Mouse (Mus musculus) forebrain, embryonic 13.5 days (tissue): Measurements from ENCODE around the gene Kifc3. TPM values are rescaled to one million over a fixed set of nuclear protein-coding genes. Genes with fewer than 3 reads are reported as not detected.
"Not testable (repeated sequence)": the region's sequence is repeated elsewhere in the genome, so short reads cannot be mapped to it uniquely, and the experiment has no call there.

Experiments used
- ATAC-seq: fragments of 200-750 bp; cut with Nextera tagmentation; 2 replicates; pipeline ENCODE4 v1.8.0; 2017
- H3K27ac ChIP-seq: fragments of 300-500 bp; sonication (generic); 2 replicates; pipeline ENCODE4 v1.5.1; 2015; ENCODE audit warnings: inconsistent platforms, mild to moderate bottlenecking, moderate library complexity
- H3K27me3 ChIP-seq: fragments of 300-500 bp; sonication (generic); 2 replicates; pipeline ENCODE4 v1.6.1; 2015; ENCODE audit warnings: mild to moderate bottlenecking, inconsistent platforms
- H3K36me3 ChIP-seq: fragments of 300-500 bp; sonication (generic); 2 replicates; pipeline ENCODE4 v1.6.1; 2015; ENCODE audit warnings: mild to moderate bottlenecking, inconsistent platforms; ENCODE audit not compliant: poor library complexity, severe bottlenecking
- H3K4me1 ChIP-seq: fragments of 300-500 bp; sonication (generic); 2 replicates; pipeline ENCODE4 v1.6.1; 2015; ENCODE audit warnings: inconsistent platforms
- H3K4me2 ChIP-seq: fragments of 300-500 bp; sonication (generic); 2 replicates; pipeline ENCODE4 v1.6.1; 2015; ENCODE audit warnings: inconsistent platforms, mild to moderate bottlenecking, moderate library complexity
- H3K4me3 ChIP-seq: fragments of 300-500 bp; sonication (generic); 2 replicates; pipeline ENCODE4 v1.5.1; 2015; ENCODE audit warnings: mild to moderate bottlenecking, inconsistent platforms
- H3K9ac ChIP-seq: fragments of 300-500 bp; sonication (generic); 2 replicates; pipeline ENCODE4 v1.6.1; 2015; ENCODE audit warnings: mild to moderate bottlenecking, inconsistent platforms
- H3K9me3 ChIP-seq: fragments of 300-500 bp; sonication (generic); replicated peaks from 2 replicates; pipeline ENCODE4 v1.6.1; 2016; ENCODE audit warnings: inconsistent platforms
- WGBS: fragments of 180-500 bp; shearing (Covaris S2); methylation state at CpG from one replicate; pipeline ENCODE4 v1.1.7; 2015; 5-methylcytosine and 5-hydroxymethylcytosine counted together
- polyA plus RNA-seq: library from polyadenylated mRNA; unstranded; fragments of >200 nt; fragmentation: Nextera tagmentation; extraction: Ambion mirVana; gene quantifications from 2 replicates; pipeline ENCODE4 v1.2.1, GENCODE M21; 2015

Kifc3 gene
- polyA plus RNA-seq, 1 experiment from 2014 or later = 8.2 TPM

DNA sequence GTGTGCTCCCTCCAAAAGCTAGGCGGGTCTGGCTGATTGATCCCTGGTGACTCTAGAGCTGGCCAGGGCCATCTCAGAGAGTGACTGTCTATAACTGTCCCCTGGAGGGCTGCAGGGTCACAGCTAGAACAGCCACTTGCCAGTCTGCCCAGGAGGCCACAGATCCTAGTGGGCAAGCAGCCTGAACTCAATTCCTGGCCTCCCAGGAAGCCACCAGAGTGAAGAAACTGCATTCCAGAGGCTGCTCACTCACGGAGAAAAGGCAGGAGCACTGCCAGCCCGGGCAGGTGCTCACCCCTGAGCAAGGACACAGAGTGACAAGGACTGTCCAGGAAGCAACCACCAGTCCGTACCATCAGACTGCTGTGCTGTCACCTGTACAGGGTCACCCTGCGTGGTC is 34.9 kb downstream of the Kifc3 start:
- 67% methylated on average over 5 of the region's 5 CpGs for WGBS
- ATAC-seq = no peak
- Histone ChIP-seq H3K4me1 (peaks cover 3% of the 10 kb centered on the region; the same call in 1 of the 2 replicates), H3K36me3 (no peaks in the 10 kb centered on the region), H3K27ac (no peak overlapping the region), H3K4me2 (no peak overlapping the region), H3K27me3 (no peaks in the 10 kb centered on the region), H3K9me3 (no peaks in the 10 kb centered on the region), H3K4me3 (no peak overlapping the region), H3K9ac (peak overlapping the region; percentile 3; the same call in 1 of the 2 replicates)

DNA sequence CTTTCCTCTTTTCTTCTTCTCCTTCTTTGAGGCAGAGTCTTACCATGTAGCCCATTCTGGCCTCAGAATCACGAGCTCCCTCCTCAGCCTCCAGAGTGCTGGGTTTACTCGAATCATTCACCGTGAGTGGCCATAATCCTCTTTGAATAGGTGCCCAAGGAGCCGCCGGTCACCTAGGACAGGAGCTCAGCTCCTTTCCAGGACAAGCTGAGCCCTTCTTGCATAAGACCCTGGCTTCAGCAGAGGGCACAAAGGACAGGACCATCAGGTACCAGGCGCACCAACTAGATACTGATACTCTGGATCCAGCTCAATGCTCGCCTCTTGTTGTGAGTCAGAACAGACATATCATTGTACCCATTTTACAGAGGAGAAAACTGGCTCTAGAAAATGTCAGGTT is 36.2 kb downstream of the Kifc3 start:
- Histone ChIP-seq H3K4me3 (no peak overlapping the region), H3K9ac (no peak overlapping the region), H3K27me3 (no peaks in the 10 kb centered on the region), H3K4me1 (no peaks in the 10 kb centered on the region), H3K4me2 (no peak overlapping the region), H3K36me3 (no peaks in the 10 kb centered on the region), H3K9me3 (no peaks in the 10 kb centered on the region), H3K27ac (no peak overlapping the region)
- WGBS = 50% methylated on average over 7 of the region's 7 CpGs
- ATAC-seq = no peak

DNA sequence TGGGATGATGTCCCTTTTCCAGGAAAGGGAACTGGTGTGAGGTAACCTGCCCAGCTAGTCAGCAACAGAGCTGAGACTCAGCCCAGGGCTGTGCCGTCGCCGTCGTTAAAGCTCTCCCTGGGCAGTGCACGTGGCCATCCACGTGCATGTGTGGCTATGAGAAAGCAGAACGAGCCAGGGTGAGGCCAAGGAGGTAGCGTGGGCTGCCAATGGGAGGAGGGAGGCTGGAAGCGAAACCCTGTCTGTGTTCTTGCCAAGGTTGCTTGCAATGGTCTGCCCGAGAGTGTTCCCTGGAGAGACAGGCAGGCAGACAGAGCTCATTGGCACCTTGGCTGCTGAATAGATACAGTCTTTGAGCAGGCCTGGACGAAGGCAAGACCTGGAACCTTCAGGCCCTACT is 36.7 kb downstream of the Kifc3 start:
- no peak for ATAC-seq
- Histone ChIP-seq H3K4me2 (no peak overlapping the region), H3K9ac (no peak overlapping the region), H3K9me3 (no peaks in the 10 kb centered on the region), H3K4me3 (no peak overlapping the region), H3K27me3 (no peaks in the 10 kb centered on the region), H3K36me3 (no peaks in the 10 kb centered on the region), H3K4me1 (no peaks in the 10 kb centered on the region), H3K27ac (no peak overlapping the region)
- 66% methylated on average over 11 of the region's 11 CpGs for WGBS

DNA sequence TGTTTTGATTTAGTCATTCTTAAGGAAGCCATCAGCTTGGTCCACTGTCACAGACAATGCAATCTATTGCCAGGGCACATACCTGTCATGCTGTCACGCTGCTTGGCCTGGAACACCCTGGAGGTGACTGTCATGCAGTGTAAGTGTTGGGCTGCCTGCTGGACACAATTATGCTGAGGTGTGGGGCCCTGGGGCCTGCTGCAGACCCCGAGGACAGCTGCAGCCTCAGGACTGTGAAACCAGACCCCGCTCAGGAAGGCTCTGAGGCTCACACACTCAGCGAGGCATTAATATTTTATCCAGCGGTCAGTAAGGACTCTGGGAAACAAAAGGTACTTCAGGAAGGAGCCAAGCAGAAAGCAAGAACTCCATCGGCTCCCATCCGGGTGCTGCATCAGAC is 38.1 kb downstream of the Kifc3 start:
- Histone ChIP-seq H3K9me3 (no peaks in the 10 kb centered on the region), H3K27ac (no peak overlapping the region), H3K36me3 (no peaks in the 10 kb centered on the region), H3K27me3 (no peaks in the 10 kb centered on the region), H3K4me1 (no peaks in the 10 kb centered on the region), H3K4me3 (no peak overlapping the region), H3K4me2 (no peak overlapping the region), H3K9ac (no peak overlapping the region)
- WGBS = 61% methylated on average over 7 of the region's 7 CpGs
- no peak for ATAC-seq

DNA sequence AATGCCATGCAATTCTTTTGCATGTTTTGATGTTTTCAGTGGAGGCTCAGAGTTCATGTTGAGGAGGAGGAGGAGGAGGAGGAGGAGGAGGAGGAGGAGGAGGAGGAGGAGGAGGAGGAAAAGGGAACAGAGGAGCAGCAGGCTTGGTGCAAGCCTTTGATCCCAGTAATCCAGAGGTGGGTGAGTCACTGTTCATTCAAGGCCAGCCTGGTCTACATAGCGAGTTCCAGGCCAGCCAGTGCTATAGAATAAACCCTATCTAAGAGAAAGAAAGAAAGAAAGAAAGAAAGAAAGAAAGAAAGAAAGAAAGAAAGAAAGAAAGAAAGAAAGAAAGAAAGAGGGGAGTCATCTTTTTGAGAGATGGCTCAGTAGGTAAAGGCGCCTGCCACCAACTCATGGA is 38.6 kb downstream of the Kifc3 start:
- H3K27ac ChIP-seq, H3K9ac ChIP-seq, H3K4me3 ChIP-seq, H3K27me3 ChIP-seq, ATAC-seq, H3K4me1 ChIP-seq, H3K9me3 ChIP-seq, H3K4me2 ChIP-seq, H3K36me3 ChIP-seq: not testable (repeated sequence)
- 71% methylated on average over 2 of the region's 2 CpGs for WGBS

DNA sequence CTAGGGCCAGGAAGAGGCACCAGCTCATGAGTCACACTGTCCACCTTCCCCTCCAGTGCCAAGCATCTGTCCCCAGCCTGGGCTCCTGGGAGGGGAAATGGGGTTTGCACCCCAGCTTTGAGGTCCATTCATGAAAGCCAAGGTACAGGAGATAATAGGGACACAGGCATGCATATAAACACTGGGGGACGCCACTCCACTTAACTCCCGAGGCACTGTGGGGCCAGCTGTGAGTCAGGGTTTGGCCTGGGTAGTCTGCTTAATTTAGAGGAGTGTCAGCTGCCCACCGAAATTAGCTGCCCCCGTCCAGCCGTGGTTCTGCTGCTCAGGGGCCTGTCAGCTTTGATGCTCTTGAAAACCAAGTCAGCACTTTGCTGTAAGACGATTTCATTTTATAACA is 39.8 kb downstream of the Kifc3 start:
- no peaks in the 10 kb centered on the region for H3K9me3 ChIP-seq
- H3K27me3 ChIP-seq = no peaks in the 10 kb centered on the region
- no peaks in the 10 kb centered on the region for H3K36me3 ChIP-seq
- 60% methylated on average over 6 of the region's 6 CpGs for WGBS
- H3K4me1 ChIP-seq = no peaks in the 10 kb centered on the region
- ATAC-seq = no peak
- no peak overlapping the region for H3K27ac ChIP-seq
- no peak overlapping the region for H3K4me2 ChIP-seq
- no peak overlapping the region for H3K4me3 ChIP-seq
- no peak overlapping the region for H3K9ac ChIP-seq

DNA sequence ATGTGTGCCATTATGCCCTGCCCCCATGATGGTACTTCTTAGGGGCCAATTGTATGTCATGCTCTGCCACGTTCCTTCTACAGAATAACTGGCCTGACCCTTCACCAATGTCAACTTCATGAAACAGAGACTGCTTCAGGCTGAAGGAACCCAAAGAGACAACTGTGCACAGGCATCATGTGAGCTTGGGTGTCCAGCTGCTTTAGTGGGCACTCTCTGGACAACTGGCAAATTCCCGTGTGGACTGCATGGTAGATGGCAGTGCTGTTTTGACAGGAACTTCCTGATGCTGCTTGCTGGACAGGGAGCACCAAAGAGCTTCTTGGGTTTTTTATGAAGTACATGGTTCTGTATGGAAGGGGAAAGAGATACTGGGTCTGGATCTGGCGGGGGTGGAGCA is 43.3 kb downstream of the Kifc3 start:
- ATAC-seq = no peak
- H3K4me2 ChIP-seq = no peak overlapping the region

DNA sequence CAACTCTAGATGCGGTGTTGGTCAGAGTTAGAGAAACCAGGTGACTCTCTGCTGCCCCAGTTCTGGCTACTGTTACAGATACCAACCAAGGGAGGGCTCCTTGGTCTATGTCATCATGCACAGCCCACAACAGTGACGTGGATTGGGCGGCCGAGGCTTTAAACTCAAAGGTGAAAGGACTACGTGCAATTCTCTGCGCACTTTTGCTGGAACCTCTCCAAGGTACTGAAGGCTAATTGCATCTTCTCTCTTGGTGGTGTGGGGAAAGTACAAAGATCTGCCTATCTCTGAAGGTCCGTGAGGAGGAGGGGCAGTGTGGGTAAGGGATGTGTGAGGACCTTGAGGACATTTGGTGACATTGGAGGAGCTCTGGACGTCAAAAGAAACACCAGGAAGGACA is 44.0 kb downstream of the Kifc3 start:
- WGBS = 81% methylated on average over 8 of the region's 8 CpGs

More for the DNA sequence above, 43.3 kb downstream of the Kifc3 start:
- Histone ChIP-seq H3K27ac (no peak overlapping the region), H3K4me3 (no peak overlapping the region), H3K4me1 (peaks cover 5% of the 10 kb centered on the region), H3K36me3 (no peaks in the 10 kb centered on the region), H3K9me3 (no peaks in the 10 kb centered on the region), H3K9ac (no peak overlapping the region), H3K27me3 (no peaks in the 10 kb centered on the region)
- WGBS = 82% methylated on average over 3 of the region's 3 CpGs

DNA sequence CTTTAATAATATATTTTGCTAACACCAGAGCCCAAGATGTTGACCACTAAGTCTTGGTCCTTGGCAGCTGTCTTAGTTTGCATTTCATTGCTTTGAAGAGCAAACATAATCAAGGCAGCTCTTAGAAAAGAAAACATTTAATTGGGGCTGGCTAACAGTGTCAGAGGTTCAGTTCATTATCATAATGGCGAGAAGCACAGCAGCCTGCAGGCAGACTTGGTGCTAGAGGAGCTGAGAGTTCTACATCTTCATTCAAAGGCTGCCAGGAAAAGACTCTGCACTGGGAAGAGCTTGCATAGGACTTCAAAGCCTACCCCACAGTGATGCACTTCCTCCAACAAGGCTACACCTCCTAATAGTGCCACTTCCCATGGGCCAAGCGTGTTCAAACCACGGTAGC is 45.5 kb downstream of the Kifc3 start:
- peak; percentile 50 for ATAC-seq
- no peak overlapping the region for H3K9ac ChIP-seq
- no peak overlapping the region for H3K27ac ChIP-seq
- H3K4me2 ChIP-seq = no peak overlapping the region
- no peak overlapping the region for H3K4me3 ChIP-seq
- H3K36me3 ChIP-seq = no peaks in the 10 kb centered on the region
- H3K9me3 ChIP-seq = no peaks in the 10 kb centered on the region
- H3K27me3 ChIP-seq = no peaks in the 10 kb centered on the region
- peaks cover 5% of the 10 kb centered on the region for H3K4me1 ChIP-seq
- 41% methylated on average over 3 of the region's 3 CpGs for WGBS

More for the DNA sequence above, 44.0 kb downstream of the Kifc3 start:
- Histone ChIP-seq H3K4me3 (no peak overlapping the region), H3K9me3 (no peaks in the 10 kb centered on the region), H3K36me3 (no peaks in the 10 kb centered on the region), H3K4me2 (no peak overlapping the region), H3K27ac (no peak overlapping the region), H3K27me3 (no peaks in the 10 kb centered on the region), H3K9ac (no peak overlapping the region), H3K4me1 (peaks cover 5% of the 10 kb centered on the region)
- no peak for ATAC-seq

DNA sequence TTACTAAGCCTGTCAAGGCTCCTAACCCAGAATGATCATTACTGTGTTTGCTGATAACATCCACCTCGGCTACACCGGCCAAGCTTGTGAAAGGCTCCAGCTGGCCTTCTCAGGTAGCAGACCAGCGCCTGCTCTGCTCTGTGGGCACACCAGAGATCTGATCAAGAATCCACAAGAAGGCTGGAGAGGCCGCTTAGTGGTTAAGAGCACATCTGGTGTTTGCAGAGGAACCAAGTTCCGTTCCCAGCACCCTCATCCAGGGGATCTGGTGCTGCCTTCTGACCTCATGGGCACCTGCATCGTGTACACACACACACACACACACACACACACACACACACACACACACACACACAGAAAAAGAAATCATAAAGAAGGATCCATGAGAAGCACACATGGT is 46.5 kb downstream of the Kifc3 start:
- no peaks in the 10 kb centered on the region for H3K36me3 ChIP-seq
- H3K9me3 ChIP-seq = no peaks in the 10 kb centered on the region
- H3K4me1 ChIP-seq = peaks cover 5% of the 10 kb centered on the region
- H3K27ac ChIP-seq = no peak overlapping the region
- H3K27me3 ChIP-seq = no peaks in the 10 kb centered on the region
- H3K9ac ChIP-seq = no peak overlapping the region
- no peak overlapping the region for H3K4me2 ChIP-seq
- no peak overlapping the region for H3K4me3 ChIP-seq
- 96% methylated on average over 5 of the region's 6 CpGs for WGBS
- ATAC-seq = no peak

DNA sequence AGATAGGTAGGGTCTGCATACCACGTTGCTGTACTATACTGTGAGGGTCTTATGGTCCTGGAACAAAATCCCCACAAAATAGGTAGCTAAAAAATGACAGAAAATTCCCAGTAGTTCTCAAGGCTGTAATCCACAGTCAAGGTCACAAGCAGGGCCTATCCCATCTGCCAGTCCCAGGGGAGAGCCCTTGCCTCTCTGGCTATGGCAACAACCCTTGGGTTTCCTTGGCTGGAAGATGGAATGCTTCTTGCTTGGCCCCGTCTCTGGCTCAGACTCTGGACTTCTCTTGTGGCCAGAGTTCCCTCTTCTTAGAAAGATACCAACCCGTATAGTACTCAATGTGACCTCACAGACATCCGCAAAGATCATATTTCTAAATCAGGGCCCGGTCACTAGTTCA is 47.3 kb downstream of the Kifc3 start:
- H3K4me1 ChIP-seq = peaks cover 5% of the 10 kb centered on the region
- no peak overlapping the region for H3K4me3 ChIP-seq
- no peak overlapping the region for H3K4me2 ChIP-seq
- no peak for ATAC-seq
- no peak overlapping the region for H3K9ac ChIP-seq
- WGBS = 90% methylated on average over 5 of the region's 5 CpGs
- H3K27me3 ChIP-seq = no peaks in the 10 kb centered on the region
- no peaks in the 10 kb centered on the region for H3K9me3 ChIP-seq
- no peaks in the 10 kb centered on the region for H3K36me3 ChIP-seq
- H3K27ac ChIP-seq = no peak overlapping the region

DNA sequence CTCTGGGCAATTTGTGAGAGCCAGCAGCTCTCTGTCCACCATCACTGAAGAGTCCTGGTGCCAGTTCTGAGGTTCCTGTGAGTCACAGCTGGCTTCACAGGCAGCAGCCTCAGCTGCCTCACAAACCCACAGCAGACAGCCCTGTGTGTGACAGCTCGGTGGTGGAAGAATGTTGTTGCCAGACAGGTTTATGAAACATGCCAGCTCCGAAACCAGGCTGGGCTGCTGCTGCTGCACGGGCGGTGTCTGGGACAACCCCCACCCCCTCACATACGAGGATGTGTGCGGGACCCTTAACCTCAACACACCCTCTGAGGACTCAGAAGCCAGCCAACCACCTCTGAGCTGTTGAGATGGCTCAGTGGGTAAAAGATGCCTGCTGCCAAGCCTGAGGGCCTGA is 48.0 kb downstream of the Kifc3 start:
- Histone ChIP-seq H3K36me3 (no peaks in the 10 kb centered on the region), H3K4me3 (no peak overlapping the region), H3K9ac (no peak overlapping the region), H3K4me1 (peaks cover 5% of the 10 kb centered on the region), H3K27ac (no peak overlapping the region), H3K9me3 (no peaks in the 10 kb centered on the region), H3K27me3 (no peaks in the 10 kb centered on the region), H3K4me2 (no peak overlapping the region)
- WGBS = 90% methylated on average over 6 of the region's 6 CpGs
- no peak for ATAC-seq

DNA sequence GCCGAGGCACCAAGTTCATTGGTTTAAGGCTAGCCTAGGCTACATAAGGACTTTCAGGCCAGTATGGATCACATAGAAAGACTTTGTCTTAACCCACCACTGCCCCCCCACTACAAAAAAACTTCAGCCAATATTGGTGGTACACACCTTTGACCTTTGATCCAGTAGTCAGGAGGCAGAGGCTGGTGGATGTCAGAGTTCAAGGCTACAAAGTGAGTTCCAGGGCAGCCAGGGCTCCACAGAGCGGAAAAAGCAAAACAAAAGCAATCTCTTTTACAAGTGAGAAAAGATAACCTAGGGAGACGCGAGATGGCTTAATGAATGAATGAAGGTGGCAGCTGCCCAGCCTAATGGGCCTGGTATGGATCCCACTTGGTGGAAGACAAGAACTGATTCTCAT is 48.6 kb downstream of the Kifc3 start:
- Histone ChIP-seq H3K36me3 (no peaks in the 10 kb centered on the region), H3K27ac (no peak overlapping the region), H3K9ac (no peak overlapping the region), H3K9me3 (no peaks in the 10 kb centered on the region), H3K4me3 (no peak overlapping the region), H3K4me2 (no peak overlapping the region), H3K27me3 (no peaks in the 10 kb centered on the region), H3K4me1 (peaks cover 5% of the 10 kb centered on the region)
- ATAC-seq = no peak
- WGBS = 71% methylated on average over 4 of the region's 4 CpGs
